Mouse (Mus musculus): ENCODE data around the gene Mtss1l. TPM values are rescaled to one million over a fixed set of nuclear protein-coding genes. Genes with fewer than 3 reads are reported as not detected.

The Mtss1l gene
- polyA plus RNA-seq, 1 experiment from 2014 or later: 13.2 TPM

GRCm38 (mm10) chr8:110761185-110761584, 39.9 kb downstream of the Mtss1l start:
- 21% methylated on average over 5 of the region's 5 CpGs for WGBS
- Histone ChIP-seq H3K4me1 (replicated peaks; ENCODE audit: control insufficient read depth, insufficient read depth, low read length) (peaks cover 16% of the 10 kb centered on the region), H3K4me3 (ENCODE audit: low read length) (no peak overlapping the region)

GRCm38 (mm10) chr8:110761988-110762387, 40.7 kb downstream of the Mtss1l start:
- Histone ChIP-seq H3K9ac (ENCODE audit: low read length) (no peak overlapping the region), H3K27me3 (ENCODE audit: control insufficient read depth, insufficient read depth, low read depth, low read length) (no peaks in the 10 kb centered on the region), H3K4me3 (ENCODE audit: low read length) (no peak overlapping the region), H3K9me3 (ENCODE audit: control insufficient read depth, low read length) (no peaks in the 10 kb centered on the region), H3K4me2 (ENCODE audit: low read depth, low read length) (no peak overlapping the region), H3K36me3 (ENCODE audit: control insufficient read depth, insufficient read depth, low read length) (no peaks in the 10 kb centered on the region), H3K27ac (ENCODE audit: low read length) (no peak overlapping the region), H3K4me1 (replicated peaks; ENCODE audit: control insufficient read depth, insufficient read depth, low read length) (peaks cover 16% of the 10 kb centered on the region)
- peak; percentile 62; the same call in 1 of the 2 replicates for ATAC-seq (ENCODE audit: low read depth)
- WGBS: 40% methylated on average over 6 of the region's 6 CpGs

More at GRCm38 (mm10) chr8:110761185-110761584, 39.9 kb downstream of the Mtss1l start:
- ATAC-seq (ENCODE audit: low read depth): peak; percentile 92
- no peaks in the 10 kb centered on the region for H3K9me3 ChIP-seq (ENCODE audit: control insufficient read depth, low read length)
- H3K36me3 ChIP-seq (ENCODE audit: control insufficient read depth, insufficient read depth, low read length): no peaks in the 10 kb centered on the region
- no peak overlapping the region for H3K9ac ChIP-seq (ENCODE audit: low read length)
- peak overlapping the region; percentile 47 for H3K27ac ChIP-seq (ENCODE audit: low read length)
- H3K4me2 ChIP-seq (ENCODE audit: low read depth, low read length): no peak overlapping the region
- no peaks in the 10 kb centered on the region for H3K27me3 ChIP-seq (ENCODE audit: control insufficient read depth, insufficient read depth, low read depth, low read length)

DNA sequence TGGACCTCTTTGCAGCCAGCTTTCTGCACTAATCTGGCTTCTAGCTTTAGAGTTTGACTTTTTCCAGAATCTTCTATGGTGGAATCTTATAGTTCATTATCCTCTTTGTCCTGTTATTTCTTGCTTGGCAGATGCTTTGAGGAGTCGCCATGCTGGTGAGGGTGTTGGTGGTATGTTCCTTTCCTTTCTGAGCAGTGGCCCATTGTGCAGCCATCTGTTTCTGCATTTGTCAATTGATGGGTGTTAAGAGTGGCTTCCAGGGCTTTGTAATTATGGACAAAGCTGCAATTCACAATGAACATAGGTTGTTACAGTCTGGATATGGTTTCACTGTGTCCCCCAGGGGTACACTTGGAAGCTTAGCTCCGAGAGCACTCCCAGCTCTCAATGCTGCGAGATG, 43.4 kb downstream of the Mtss1l start:
- Histone ChIP-seq H3K36me3 (ENCODE audit: control insufficient read depth, insufficient read depth, low read length) (no peaks in the 10 kb centered on the region), H3K9me3 (ENCODE audit: control insufficient read depth, low read length) (no peaks in the 10 kb centered on the region), H3K4me3 (ENCODE audit: low read length) (no peak overlapping the region), H3K4me1 (replicated peaks; ENCODE audit: control insufficient read depth, insufficient read depth, low read length) (peaks cover 16% of the 10 kb centered on the region), H3K27me3 (ENCODE audit: control insufficient read depth, insufficient read depth, low read depth, low read length) (no peaks in the 10 kb centered on the region), H3K9ac (ENCODE audit: low read length) (no peak overlapping the region), H3K4me2 (ENCODE audit: low read depth, low read length) (no peak overlapping the region), H3K27ac (ENCODE audit: low read length) (no peak overlapping the region)
- ATAC-seq (ENCODE audit: low read depth): no peak
- 81% methylated on average over 3 of the region's 3 CpGs for WGBS

GRCm38 (mm10) chr8:110767261-110767660, 46.0 kb downstream of the Mtss1l start:
- no peaks in the 10 kb centered on the region for H3K36me3 ChIP-seq (ENCODE audit: control insufficient read depth, insufficient read depth, low read length)
- no peaks in the 10 kb centered on the region for H3K4me1 ChIP-seq (replicated peaks; ENCODE audit: control insufficient read depth, insufficient read depth, low read length)
- no peak overlapping the region for H3K4me2 ChIP-seq (ENCODE audit: low read depth, low read length)
- H3K9ac ChIP-seq (ENCODE audit: low read length): no peak overlapping the region
- H3K4me3 ChIP-seq (ENCODE audit: low read length): no peak overlapping the region
- H3K27ac ChIP-seq (ENCODE audit: low read length): no peak overlapping the region
- 83% methylated on average over 6 of the region's 6 CpGs for WGBS
- no peaks in the 10 kb centered on the region for H3K27me3 ChIP-seq (ENCODE audit: control insufficient read depth, insufficient read depth, low read depth, low read length)
- H3K9me3 ChIP-seq (ENCODE audit: control insufficient read depth, low read length): no peaks in the 10 kb centered on the region
- no peak for ATAC-seq (ENCODE audit: low read depth)

- no peak overlapping the region for H3K4me2 ChIP-seq (ENCODE audit: low read depth, low read length)
- H3K4me1 ChIP-seq (replicated peaks; ENCODE audit: control insufficient read depth, insufficient read depth, low read length): peaks cover 7% of the 10 kb centered on the region
- no peak for ATAC-seq (ENCODE audit: low read depth)
- H3K36me3 ChIP-seq (ENCODE audit: control insufficient read depth, insufficient read depth, low read length): no peaks in the 10 kb centered on the region
- peaks cover 5% of the 10 kb centered on the region for H3K9me3 ChIP-seq (ENCODE audit: control insufficient read depth, low read length)
- H3K9ac ChIP-seq (ENCODE audit: low read length): no peak overlapping the region
- no peak overlapping the region for H3K4me3 ChIP-seq (ENCODE audit: low read length)
- 37% methylated on average over 7 of the region's 7 CpGs for WGBS
- H3K27me3 ChIP-seq (ENCODE audit: control insufficient read depth, insufficient read depth, low read depth, low read length): no peaks in the 10 kb centered on the region
- no peak overlapping the region for H3K27ac ChIP-seq (ENCODE audit: low read length)
Measured at GRCm38 (mm10) chr8:110772452-110772851, 51.2 kb downstream of the Mtss1l start.

DNA sequence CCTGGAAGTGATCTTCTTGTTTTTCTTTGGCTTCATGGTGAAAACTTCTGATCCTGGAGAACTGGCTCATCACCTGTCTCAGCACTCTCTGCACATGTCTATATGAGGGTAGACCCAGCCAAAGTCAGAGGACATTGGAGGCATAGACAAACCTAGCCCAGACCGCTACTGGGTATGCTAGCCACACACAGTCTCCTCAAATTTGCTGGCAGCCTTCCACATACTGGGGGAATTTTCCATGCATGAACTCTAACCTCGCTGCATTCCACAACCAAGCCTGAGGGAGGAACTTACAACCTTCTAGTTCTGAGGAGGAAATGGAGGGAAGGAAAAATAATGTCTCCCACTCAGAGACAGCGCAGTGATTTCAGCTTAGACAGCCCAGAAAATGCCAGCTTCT, 52.8 kb downstream of the Mtss1l start:
- Histone ChIP-seq H3K9me3 (ENCODE audit: control insufficient read depth, low read length) (peaks cover 5% of the 10 kb centered on the region), H3K27me3 (ENCODE audit: control insufficient read depth, insufficient read depth, low read depth, low read length) (no peaks in the 10 kb centered on the region), H3K4me2 (ENCODE audit: low read depth, low read length) (no peak overlapping the region), H3K4me1 (replicated peaks; ENCODE audit: control insufficient read depth, insufficient read depth, low read length) (peaks cover 7% of the 10 kb centered on the region), H3K27ac (ENCODE audit: low read length) (no peak overlapping the region), H3K4me3 (ENCODE audit: low read length) (no peak overlapping the region), H3K9ac (ENCODE audit: low read length) (no peak overlapping the region), H3K36me3 (ENCODE audit: control insufficient read depth, insufficient read depth, low read length) (no peaks in the 10 kb centered on the region)
- WGBS: 54% methylated on average over 3 of the region's 3 CpGs
- peak; percentile 71 for ATAC-seq (ENCODE audit: low read depth)

DNA sequence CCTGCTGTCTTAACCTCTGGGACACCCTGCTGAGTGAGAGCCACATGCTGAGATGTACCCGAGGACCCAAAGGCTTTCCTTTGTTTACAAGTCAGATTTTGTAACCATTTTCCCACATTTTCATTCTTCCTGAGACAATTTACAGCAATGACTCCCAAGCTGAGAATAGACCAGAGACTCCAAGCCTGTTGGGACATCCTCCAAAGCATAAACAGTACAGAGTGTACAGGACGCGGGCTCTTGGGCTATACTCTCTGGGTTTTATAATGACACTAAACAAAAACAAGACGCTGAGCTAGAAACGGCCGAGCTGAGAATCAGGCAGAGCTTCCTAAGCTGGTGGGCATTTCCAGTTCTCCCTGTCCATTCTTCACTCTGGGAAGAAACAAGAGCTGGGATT, 53.4 kb downstream of the Mtss1l start:
- no peak overlapping the region for H3K4me3 ChIP-seq (ENCODE audit: low read length)
- H3K4me2 ChIP-seq (ENCODE audit: low read depth, low read length): no peak overlapping the region
- no peak overlapping the region for H3K27ac ChIP-seq (ENCODE audit: low read length)
- H3K4me1 ChIP-seq (replicated peaks; ENCODE audit: control insufficient read depth, insufficient read depth, low read length): peaks cover 7% of the 10 kb centered on the region
- no peak overlapping the region for H3K9ac ChIP-seq (ENCODE audit: low read length)
- H3K36me3 ChIP-seq (ENCODE audit: control insufficient read depth, insufficient read depth, low read length): no peaks in the 10 kb centered on the region
- H3K27me3 ChIP-seq (ENCODE audit: control insufficient read depth, insufficient read depth, low read depth, low read length): no peaks in the 10 kb centered on the region
- H3K9me3 ChIP-seq (ENCODE audit: control insufficient read depth, low read length): peaks cover 5% of the 10 kb centered on the region
- 72% methylated on average over 6 of the region's 6 CpGs for WGBS
- ATAC-seq (ENCODE audit: low read depth): peak; percentile 24; the same call in 1 of the 2 replicates

GRCm38 (mm10) chr8:110775316-110775715, 54.0 kb downstream of the Mtss1l start:
- Histone ChIP-seq H3K4me3 (ENCODE audit: low read length) (no peak overlapping the region), H3K9me3 (ENCODE audit: control insufficient read depth, low read length) (peaks cover 5% of the 10 kb centered on the region), H3K4me2 (ENCODE audit: low read depth, low read length) (no peak overlapping the region), H3K27me3 (ENCODE audit: control insufficient read depth, insufficient read depth, low read depth, low read length) (no peaks in the 10 kb centered on the region), H3K27ac (ENCODE audit: low read length) (no peak overlapping the region), H3K36me3 (ENCODE audit: control insufficient read depth, insufficient read depth, low read length) (no peaks in the 10 kb centered on the region), H3K9ac (ENCODE audit: low read length) (no peak overlapping the region), H3K4me1 (replicated peaks; ENCODE audit: control insufficient read depth, insufficient read depth, low read length) (peaks cover 7% of the 10 kb centered on the region)
- 71% methylated on average over 8 of the region's 8 CpGs for WGBS
- no peak for ATAC-seq (ENCODE audit: low read depth)

DNA sequence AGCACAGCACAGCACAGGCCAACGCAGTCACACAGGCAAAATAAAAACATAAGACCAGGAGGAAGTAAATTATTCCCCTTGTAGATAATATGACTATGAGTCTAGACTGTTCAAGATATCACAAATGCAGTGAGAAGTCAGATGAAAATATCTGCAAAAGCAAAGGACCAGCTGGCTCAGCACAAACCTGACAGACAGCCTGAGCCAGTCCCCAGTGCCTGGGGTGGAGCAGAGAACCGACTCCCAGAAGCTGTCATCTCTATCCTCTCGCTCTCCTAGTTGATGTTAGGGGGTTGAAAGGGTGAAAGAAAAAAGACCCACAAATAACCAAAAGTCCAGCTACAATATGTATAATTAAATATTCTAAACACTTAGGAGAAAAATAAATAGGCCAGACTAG, 54.4 kb downstream of the Mtss1l start:
- Histone ChIP-seq H3K27ac (ENCODE audit: low read length) (no peak overlapping the region), H3K4me3 (ENCODE audit: low read length) (no peak overlapping the region), H3K4me1 (replicated peaks; ENCODE audit: control insufficient read depth, insufficient read depth, low read length) (peaks cover 7% of the 10 kb centered on the region), H3K27me3 (ENCODE audit: control insufficient read depth, insufficient read depth, low read depth, low read length) (no peaks in the 10 kb centered on the region), H3K36me3 (ENCODE audit: control insufficient read depth, insufficient read depth, low read length) (no peaks in the 10 kb centered on the region), H3K9ac (ENCODE audit: low read length) (no peak overlapping the region), H3K4me2 (ENCODE audit: low read depth, low read length) (no peak overlapping the region), H3K9me3 (ENCODE audit: control insufficient read depth, low read length) (peaks cover 5% of the 10 kb centered on the region)
- peak; percentile 56 for ATAC-seq (ENCODE audit: low read depth)
- WGBS: 68% methylated on average over 3 of the region's 3 CpGs

DNA sequence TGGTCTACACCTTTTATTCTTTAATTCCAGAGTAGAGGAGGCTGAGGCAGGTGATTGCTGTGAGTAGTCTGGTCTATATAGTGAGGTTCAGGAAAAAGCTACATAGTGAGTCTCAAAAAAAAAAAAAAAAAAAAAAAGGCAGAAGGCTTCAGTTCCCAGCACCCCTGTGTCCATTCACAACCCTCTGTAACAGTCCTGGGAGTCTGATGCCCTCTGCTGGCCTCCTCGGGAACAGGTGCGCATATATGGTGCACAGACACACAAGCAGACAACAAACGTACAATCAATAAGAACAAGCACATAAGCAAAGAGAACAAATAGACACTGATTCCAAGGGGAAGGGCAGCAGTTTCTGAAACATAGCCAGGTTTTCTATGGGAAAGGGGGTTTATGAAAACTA, 55.1 kb downstream of the Mtss1l start:
- 97% methylated on average over 3 of the region's 3 CpGs for WGBS
- Histone ChIP-seq H3K4me2 (ENCODE audit: low read depth, low read length) (no peak overlapping the region), H3K27ac (ENCODE audit: low read length) (no peak overlapping the region), H3K4me3 (ENCODE audit: low read length) (no peak overlapping the region), H3K4me1 (replicated peaks; ENCODE audit: control insufficient read depth, insufficient read depth, low read length) (peaks cover 7% of the 10 kb centered on the region), H3K27me3 (ENCODE audit: control insufficient read depth, insufficient read depth, low read depth, low read length) (no peaks in the 10 kb centered on the region), H3K9ac (ENCODE audit: low read length) (no peak overlapping the region), H3K36me3 (ENCODE audit: control insufficient read depth, insufficient read depth, low read length) (no peaks in the 10 kb centered on the region), H3K9me3 (ENCODE audit: control insufficient read depth, low read length) (peaks cover 5% of the 10 kb centered on the region)
- no peak for ATAC-seq (ENCODE audit: low read depth)

All from lung, embryonic 16.5 days (tissue).